Mouse (Mus musculus): Measurements from ENCODE around the gene Ier3.

Ier3 gene

DNA sequence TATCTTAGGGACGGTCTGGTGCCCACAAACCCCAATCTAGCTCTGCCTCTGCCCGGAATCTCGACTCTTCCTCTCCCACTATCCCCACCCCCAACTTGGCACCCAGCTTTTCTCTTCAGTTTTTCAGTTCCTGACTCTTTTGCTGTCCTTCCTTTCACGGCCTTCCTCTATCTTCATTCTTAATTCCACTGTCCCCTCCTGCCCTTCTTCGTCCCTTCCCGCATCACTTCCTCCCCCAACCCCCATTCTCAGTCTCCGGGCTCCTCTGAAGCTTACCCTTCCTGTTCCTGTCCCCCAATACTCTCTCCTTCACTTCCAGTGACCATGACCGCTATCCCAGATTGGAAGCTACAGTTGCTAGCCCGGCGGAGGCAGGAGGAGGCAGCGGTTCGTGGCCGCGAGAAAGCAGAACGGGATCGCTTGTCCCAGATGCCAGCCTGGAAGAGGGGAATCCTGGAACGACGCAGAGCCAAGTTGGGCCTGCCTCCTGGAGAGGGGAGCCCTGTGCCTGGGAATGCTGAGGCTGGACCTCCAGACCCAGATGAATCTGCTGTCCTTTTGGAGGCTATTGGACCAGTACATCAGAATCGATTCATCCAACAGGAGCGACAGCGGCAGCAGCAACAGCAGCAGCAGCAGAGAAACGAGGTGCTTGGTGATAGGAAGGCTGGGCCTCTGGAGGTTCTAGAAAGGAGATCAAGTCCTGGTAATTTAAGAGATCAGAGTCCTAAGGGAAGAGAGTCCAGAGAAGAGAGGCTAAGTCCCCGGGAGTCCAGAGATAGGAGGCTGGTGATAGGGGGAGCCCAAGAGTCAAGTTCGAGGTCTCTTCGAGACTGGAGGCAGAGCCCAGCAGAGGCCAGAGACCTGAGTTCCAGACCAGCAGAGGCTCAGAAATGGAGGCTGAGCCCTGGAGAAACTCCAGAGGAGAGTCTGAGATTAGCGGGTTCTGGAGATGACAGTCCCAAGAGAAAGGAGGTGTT lies 45.7 kb downstream of the Ier3 start:
- DNase-seq (ENCODE audit: low read depth, low spot score) = peak; percentile 83

GRCm38 (mm10) chr17:35868165-35868820 lies 46.8 kb downstream of the Ier3 start:
- DNase-seq (ENCODE audit: low read depth, low spot score) = peak; percentile 76

- no peak for DNase-seq (ENCODE audit: low read depth, low spot score)
Observed at GRCm38 (mm10) chr17:35868961-35869345, 47.5 kb downstream of the Ier3 start.

DNA sequence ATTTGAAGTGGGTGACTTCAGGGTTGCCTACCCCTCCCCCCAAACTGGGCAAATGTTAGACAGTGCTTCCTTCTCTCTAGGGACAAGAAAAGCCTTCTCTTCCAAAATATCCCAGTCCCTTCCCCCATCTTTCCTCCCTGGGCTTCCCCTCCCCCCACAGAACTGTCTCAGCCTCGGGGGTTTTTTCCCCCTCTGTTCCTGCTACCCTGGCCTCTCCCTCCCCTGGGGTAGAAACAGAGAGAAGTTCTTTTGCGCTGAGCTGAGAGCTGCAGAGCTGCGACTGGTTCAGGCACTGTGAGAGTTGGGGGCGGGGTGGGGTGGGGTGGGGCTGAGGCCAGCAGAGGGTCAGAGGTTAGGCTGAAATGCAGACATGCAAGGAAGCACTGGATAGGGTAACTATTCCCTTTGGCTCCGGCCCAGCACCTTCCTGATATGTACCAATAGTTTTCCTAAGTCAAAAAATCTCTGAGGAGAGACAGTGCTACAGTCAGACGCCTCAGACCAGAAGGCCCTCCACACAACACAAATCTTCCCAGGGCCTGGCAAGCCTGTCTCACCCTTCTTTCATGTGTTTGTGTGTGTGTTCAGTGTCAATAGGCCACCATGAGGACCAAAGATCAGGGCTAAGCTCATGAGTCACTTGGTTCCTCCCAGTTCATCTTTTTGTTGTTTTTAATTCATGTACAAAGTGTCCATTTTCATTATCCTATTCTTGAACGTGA lies 48.0 kb downstream of the Ier3 start:
- DNase-seq (ENCODE audit: low read depth, low spot score) = peak; percentile 78

DNA sequence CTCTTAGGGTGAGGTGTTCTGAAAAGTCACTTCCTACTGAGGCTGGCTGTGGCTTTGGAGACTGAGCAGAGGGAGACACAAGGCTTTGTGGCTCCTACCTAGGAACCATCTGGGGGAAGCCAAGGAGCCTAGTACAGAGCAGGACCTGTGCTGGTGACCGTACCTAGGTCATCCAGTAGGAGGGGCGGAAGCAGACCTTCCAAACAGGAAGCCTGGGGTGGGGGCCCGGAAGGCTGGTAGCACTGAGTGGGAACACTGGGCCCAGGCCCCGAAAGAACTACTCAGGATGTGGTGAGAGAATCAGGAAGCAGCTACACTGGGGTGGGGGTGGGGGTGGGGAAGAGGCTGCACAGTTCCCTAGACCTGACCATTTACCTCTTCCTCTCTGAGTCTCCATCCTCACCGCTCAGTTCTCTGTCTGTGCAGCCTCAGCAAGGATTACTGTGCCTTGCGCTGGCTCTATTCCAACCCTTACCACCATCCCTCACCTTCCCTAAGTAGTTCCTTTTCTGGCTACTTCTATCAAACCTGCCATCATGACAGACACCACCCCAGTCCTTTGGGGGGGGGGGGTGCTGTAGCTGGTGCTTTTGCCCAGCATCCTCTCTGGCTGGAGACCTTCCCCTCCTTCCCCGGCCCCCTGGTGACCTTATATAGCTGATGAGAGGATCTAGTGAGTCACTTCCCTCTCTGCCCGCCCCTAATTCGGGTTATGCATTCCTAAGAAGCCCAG lies 48.8 kb downstream of the Ier3 start:
- DNase-seq (ENCODE audit: low read depth, low spot score) = peak; percentile 78

GRCm38 (mm10) chr17:35870884-35871696 lies 49.6 kb downstream of the Ier3 start:
- DNase-seq (ENCODE audit: low read depth, low spot score) = peak; percentile 62
